Mouse (Mus musculus): Measurements from ENCODE around the gene Sfrp5. TPM values are rescaled to one million over a fixed set of nuclear protein-coding genes. Genes with fewer than 3 reads are reported as not detected.

Sfrp5 gene
- total and polyA plus RNA-seq, 3 experiments, result not detected

- DNase-seq (ENCODE audit: extremely low read depth), result no peak
- Histone ChIP-seq H3K9me3 (replicated peaks; ENCODE audit: low read length) (no peaks in the 10 kb centered on the region), H3K4me2 (ENCODE audit: insufficient read depth, low read depth, poor library complexity, severe bottlenecking) (no peak overlapping the region), H3K9ac (ENCODE audit: insufficient read depth, low read depth) (no peak overlapping the region), H3K36me3 (replicated peaks in 1 of 2; ENCODE audit: control insufficient read depth in 1 of 2, insufficient read depth in 1 of 2, low read length in 1 of 2) (peaks cover 58 to 93% of the 10 kb centered on the region in 2 experiments), H3K27me3 (replicated peaks) (no peaks in the 10 kb centered on the region), H3K4me3 (replicated peaks in 1 of 3; ENCODE audit: low read depth in 2 of 3, low read length in 2 of 3, poor library complexity in 1 of 3) (no peak overlapping the region), H3K4me1 (ENCODE audit: control insufficient read depth in 1 of 2, insufficient read depth in 2 of 2) (no peaks in the 10 kb centered on the region), H3K79me2 (replicated peaks; ENCODE audit: control insufficient read depth, extremely low read depth, insufficient read depth, poor library complexity, severe bottlenecking) (no peaks in the 10 kb centered on the region), H3K27ac (ENCODE audit: insufficient read depth, low read depth) (no peak overlapping the region)
- TF ChIP-seq SIN3A (IDR thresholded peaks at IDR 0.05; ENCODE audit: low read length) (no peak), MAFK (IDR thresholded peaks at IDR 0.05; ENCODE audit: insufficient replicate concordance, low read length) (no peak)
- in situ Hi-C loops (cut with MboI; ENCODE audit: low pct_ligation_motif_present, low pct_unique_long_range_greater_than_20kb, low sequenced_read_pairs), result no loop called here
- dilution Hi-C loops (cut with MboI; ENCODE audit: extremely low pct_ligation_motif_present, extremely low pct_unique_long_range_greater_than_20kb, low sequenced_read_pairs), result no loop called here
Measured at GRCm38 (mm10) chr19:42189735-42190134, 12.3 kb downstream of the Sfrp5 start.

GRCm38 (mm10) chr19:42182673-42183072 lies 19.4 kb downstream of the Sfrp5 start:
- H3K27ac ChIP-seq (ENCODE audit: insufficient read depth, low read depth), result no peak overlapping the region
- H3K27me3 ChIP-seq (replicated peaks), result no peaks in the 10 kb centered on the region
- no peaks in the 10 kb centered on the region for H3K9me3 ChIP-seq (replicated peaks; ENCODE audit: low read length)
- in situ Hi-C loops (cut with MboI; ENCODE audit: low pct_ligation_motif_present, low pct_unique_long_range_greater_than_20kb, low sequenced_read_pairs), result no loop called here
- peak; percentile 14 for DNase-seq (ENCODE audit: extremely low read depth)
- dilution Hi-C loops (cut with MboI; ENCODE audit: extremely low pct_ligation_motif_present, extremely low pct_unique_long_range_greater_than_20kb, low sequenced_read_pairs), result no loop called here
- peaks cover 75 to 96% of the 10 kb centered on the region in 2 experiments for H3K36me3 ChIP-seq (replicated peaks in 1 of 2; ENCODE audit: control insufficient read depth in 1 of 2, insufficient read depth in 1 of 2, low read length in 1 of 2)
- no peak overlapping the region for H3K4me2 ChIP-seq (ENCODE audit: insufficient read depth, low read depth, poor library complexity, severe bottlenecking)
- no peak overlapping the region for H3K9ac ChIP-seq (ENCODE audit: insufficient read depth, low read depth)
- no peaks in the 10 kb centered on the region for H3K79me2 ChIP-seq (replicated peaks; ENCODE audit: control insufficient read depth, extremely low read depth, insufficient read depth, poor library complexity, severe bottlenecking)
- peak in 1 of 2 experiments; percentile 62; a peak in 2 of 4 replicates for TF ChIP-seq CTCF (conservative IDR thresholded peaks at IDR 0.05 in 1 of 2, IDR thresholded peaks at IDR 0.05 in 1 of 2; ENCODE audit: low read depth in 2 of 2, low read length in 2 of 2)
- no peak for TF ChIP-seq MAFK (IDR thresholded peaks at IDR 0.05; ENCODE audit: insufficient replicate concordance, low read length)
- TF ChIP-seq HCFC1 (IDR thresholded peaks at IDR 0.05; ENCODE audit: low read depth, low read length), result no peak
- no peak for TF ChIP-seq CHD1 (IDR thresholded peaks at IDR 0.05; ENCODE audit: low read depth, low read length)
- TF ChIP-seq SMC3 (IDR thresholded peaks at IDR 0.05; ENCODE audit: low read depth, low read length), result peak; percentile 37
- TF ChIP-seq JUND (conservative IDR thresholded peaks at IDR 0.05; ENCODE audit: low read depth, low read length), result no peak
- TF ChIP-seq USF2 (conservative IDR thresholded peaks at IDR 0.05; ENCODE audit: low read depth, low read length), result no peak
- H3K4me3 ChIP-seq (replicated peaks in 1 of 3; ENCODE audit: low read depth in 2 of 3, low read length in 2 of 3, poor library complexity in 1 of 3), result no peak overlapping the region
- no peaks in the 10 kb centered on the region for H3K4me1 ChIP-seq (ENCODE audit: control insufficient read depth in 1 of 2, insufficient read depth in 2 of 2)

GRCm38 (mm10) chr19:42179356-42179755 lies 22.7 kb downstream of the Sfrp5 start:
- TF ChIP-seq UBTF (IDR thresholded peaks at IDR 0.05; ENCODE audit: low read depth, low read length) (no peak), JUN (IDR thresholded peaks at IDR 0.05; ENCODE audit: insufficient read depth, low read depth, low read length) (no peak), ZC3H11A (IDR thresholded peaks at IDR 0.05; ENCODE audit: low read depth, low read length) (no peak), SIN3A (IDR thresholded peaks at IDR 0.05; ENCODE audit: low read length) (no peak), USF2 (conservative IDR thresholded peaks at IDR 0.05; ENCODE audit: low read depth, low read length) (no peak), ETS1 (conservative IDR thresholded peaks at IDR 0.05; ENCODE audit: low read depth, low read length) (no peak), HCFC1 (IDR thresholded peaks at IDR 0.05; ENCODE audit: low read depth, low read length) (no peak)
- H3K27me3 ChIP-seq (replicated peaks), result no peaks in the 10 kb centered on the region
- dilution Hi-C loops (cut with MboI; ENCODE audit: extremely low pct_ligation_motif_present, extremely low pct_unique_long_range_greater_than_20kb, low sequenced_read_pairs), result no loop called here
- H3K36me3 ChIP-seq (replicated peaks in 1 of 2; ENCODE audit: control insufficient read depth in 1 of 2, insufficient read depth in 1 of 2, low read length in 1 of 2), result peaks cover 63 to 88% of the 10 kb centered on the region in 2 experiments
- no peaks in the 10 kb centered on the region; the same call in 1 of the 2 replicates for H3K79me2 ChIP-seq (replicated peaks; ENCODE audit: control insufficient read depth, extremely low read depth, insufficient read depth, poor library complexity, severe bottlenecking)
- in situ Hi-C loops (cut with MboI; ENCODE audit: low pct_ligation_motif_present, low pct_unique_long_range_greater_than_20kb, low sequenced_read_pairs), result no loop called here
- DNase-seq (ENCODE audit: extremely low read depth), result no peak
- no peaks in the 10 kb centered on the region for H3K4me1 ChIP-seq (ENCODE audit: control insufficient read depth in 1 of 2, insufficient read depth in 2 of 2)
- H3K4me3 ChIP-seq (replicated peaks in 1 of 3; ENCODE audit: low read depth in 2 of 3, low read length in 2 of 3, poor library complexity in 1 of 3), result no peak overlapping the region
- H3K27ac ChIP-seq (ENCODE audit: insufficient read depth, low read depth), result no peak overlapping the region
- H3K9ac ChIP-seq (ENCODE audit: insufficient read depth, low read depth), result no peak overlapping the region
- no peaks in the 10 kb centered on the region for H3K9me3 ChIP-seq (replicated peaks; ENCODE audit: low read length)
- H3K4me2 ChIP-seq (ENCODE audit: insufficient read depth, low read depth, poor library complexity, severe bottlenecking), result no peak overlapping the region

All from CH12.LX (cell line).